ENCODE assay signal across 11 mouse cellular contexts in genomic region chrX:135652173-135652772, GRCm38 (mm10). TPM values are rescaled to one million over a fixed set of nuclear protein-coding genes. Genes with fewer than 3 reads are reported as not detected.
DNase-seq lines count a peak whose midpoint lies in the region; ATAC-seq and TF ChIP-seq lines count a peak whose summit lies in the region.
"Had no signal": no experiment of that assay in that cellular context is flagged by ENCODE, and none has a peak within 500 bp of the region (broad histone marks: within the 10 kb centered on the region; RNA-seq: fewer than 3 reads in every experiment).

No protein-coding gene starts in this region.

- no peaks in the 10 kb centered on the region for H3K9me3 ChIP-seq in neural tube, embryonic 15.5 days (replicated peaks)

- no peaks in the 10 kb centered on the region for H3K4me1 ChIP-seq in heart, adult 2 months (ENCODE audit: control insufficient read depth, insufficient read depth, low read length)
- H3K4me1 ChIP-seq in neural tube, embryonic 15.5 days: no peaks in the 10 kb centered on the region

- 26% methylated on average over 9 of the region's 9 CpGs for WGBS in heart, adult 2 months
- WGBS in neural tube, embryonic 15.5 days: 27% methylated on average over 9 of the region's 9 CpGs

- H3K79me2 ChIP-seq in heart, adult 2 months (replicated peaks; ENCODE audit: control insufficient read depth, insufficient read depth, low read length): no peaks in the 10 kb centered on the region

- no peak for TF ChIP-seq EP300 in heart, adult 2 months (IDR thresholded peaks at IDR 0.05; ENCODE audit: insufficient read depth, low read depth, low read length)

- peak; percentile 61; the same call in 1 of the 2 replicates for ATAC-seq in neural tube, embryonic 15.5 days (ENCODE audit: low FRiP score)

- peak; percentile 61 for TF ChIP-seq CTCF in heart, adult 2 months (IDR thresholded peaks at IDR 0.05)

- no peak overlapping the region for H3K27ac ChIP-seq in heart, adult 2 months
- H3K27ac ChIP-seq in neural tube, embryonic 15.5 days (replicated peaks): no peak overlapping the region

- no peak for TF ChIP-seq POLR2A in heart, adult 2 months (IDR thresholded peaks at IDR 0.05; ENCODE audit: insufficient read depth, low read depth, low read length)

- no peaks in the 10 kb centered on the region for H3K36me3 ChIP-seq in heart, adult 2 months (ENCODE audit: control insufficient read depth, insufficient read depth, low read length)
- no peaks in the 10 kb centered on the region for H3K36me3 ChIP-seq in neural tube, embryonic 15.5 days

- no peak overlapping the region for H3K4me3 ChIP-seq in heart, adult 2 months
- H3K4me3 ChIP-seq in neural tube, embryonic 15.5 days (replicated peaks): no peak overlapping the region

- H3K9ac ChIP-seq in heart, adult 2 months (ENCODE audit: low read depth, low read length): no peak overlapping the region
- H3K9ac ChIP-seq in neural tube, embryonic 15.5 days (replicated peaks): no peak overlapping the region

- no peak overlapping the region for H3K4me2 ChIP-seq in neural tube, embryonic 15.5 days

- intact Hi-C loops in heart, adult 2 months (cut with DNase I): loop anchor here (2.0 to 10.0 kb wide), 3 partner anchors 45 to 93 kb away; partner anchors contain the start of genes Armcx5 and Gprasp1
- intact Hi-C loops in heart, postnatal 25 days (cut with DNase I): loop anchor here (1.0 kb wide), 1 partner anchor 52 kb away; no protein-coding TSS in a partner anchor

- no peaks in the 10 kb centered on the region for H3K27me3 ChIP-seq in heart, adult 2 months (ENCODE audit: control insufficient read depth, insufficient read depth, low read length)
- 0 out of 2 replicates have a peak, but pooled peaks cover 2% of the 10 kb centered on the region for H3K27me3 ChIP-seq in neural tube, embryonic 15.5 days (replicated peaks)

- DNase-seq in heart, adult 2 months: no peak
- no peak for DNase-seq in heart, postnatal 25 days (ENCODE audit: low spot score)
- peak; percentile 4 for DNase-seq in urinary bladder, postnatal 25 days (ENCODE audit: low spot score)
- no peak for DNase-seq in urinary bladder, adult 2 months (ENCODE audit: low spot score)
- DNase-seq in embryo, embryonic 11 days: peak; percentile 23
- peak; percentile 32 to 56 for DNase-seq in layer of hippocampus, postnatal 14 days (ENCODE audit: low spot score in 2 of 2)
- no peak for DNase-seq in ovary, adult 18-20 months (ENCODE audit: low spot score)

RNA-seq across cellular contexts. Expression of gene Prame, which starts 24.8 kb away (rescaled TPM):
- total RNA-seq in heart, adult 2 months (2021): not detected
- polyA plus RNA-seq in heart, adult 2 months (2012; rRNA removed): not detected in 2 replicates
- not detected for total RNA-seq in heart, postnatal 25 days (2021)
- not detected in 2 replicates for polyA plus RNA-seq in urinary bladder, adult 2 months (2012; rRNA removed)
- total RNA-seq in layer of hippocampus, postnatal 14 days (2021): not detected
- polyA plus RNA-seq in neural tube, embryonic 15.5 days (2015; fragmentation: Nextera tagmentation; extraction: Ambion mirVana): not detected in 2 replicates
- total RNA-seq: adrenal gland, postnatal 4 days had no signal
- polyA plus RNA-seq: large intestine, adult 2 months; small intestine, adult 2 months had no signal

RNA-seq across cellular contexts. Expression of gene Tcp11x2, which starts 41.3 kb away (rescaled TPM):
- not detected for total RNA-seq in heart, adult 2 months (2021)
- not detected in 2 replicates for polyA plus RNA-seq in heart, adult 2 months (2012; rRNA removed)
- total RNA-seq in heart, postnatal 25 days (2021): not detected
- polyA plus RNA-seq in urinary bladder, adult 2 months (2012; rRNA removed): not detected in 2 replicates
- total RNA-seq in layer of hippocampus, postnatal 14 days (2021): not detected
- polyA plus RNA-seq in neural tube, embryonic 15.5 days (2015; fragmentation: Nextera tagmentation; extraction: Ambion mirVana): not detected in 2 replicates
- total RNA-seq: adrenal gland, postnatal 4 days had no signal
- polyA plus RNA-seq: large intestine, adult 2 months; small intestine, adult 2 months had no signal

RNA-seq across cellular contexts. Expression of gene Nxf7, which starts 53.7 kb away (rescaled TPM):
- under 1 TPM in 1 of 2 experiments, not detected in 1; 0.13 TPM for total RNA-seq in heart, adult 2 months (2021)
- polyA plus RNA-seq in heart, adult 2 months (2012; rRNA removed): not detected in 2 replicates
- under 1 TPM in 1 of 2 experiments, not detected in 1; 0.13 TPM for total RNA-seq in heart, postnatal 25 days (2021)
- 0.22 and 0.34 TPM in 2 replicates for polyA plus RNA-seq in urinary bladder, adult 2 months (2012; rRNA removed)
- total RNA-seq in layer of hippocampus, postnatal 14 days (2021): not detected
- polyA plus RNA-seq in neural tube, embryonic 15.5 days (2015; fragmentation: Nextera tagmentation; extraction: Ambion mirVana): 0.14 TPM in 1 of 2 replicates, not detected in the other

Comparison
In these comparisons a context has a peak if more than half of its experiments do, and no peak if none do; other contexts are left out.
1. DNase-seq: peak in urinary bladder, postnatal 25 days (single experiment), embryo, embryonic 11 days (single experiment) and layer of hippocampus, postnatal 14 days (2 of 2); none in heart, adult 2 months (0 of 2), heart, postnatal 25 days (single experiment), urinary bladder, adult 2 months (single experiment) and ovary, adult 18-20 months (single experiment).